Mouse (Mus musculus): ENCODE data around the gene Cd160. TPM values are rescaled to one million over a fixed set of nuclear protein-coding genes. Genes with fewer than 3 reads are reported as not detected.

Cd160 gene
- total and polyA plus RNA-seq, 2 experiments from 2014 or later = 0.06 TPM; not detected in 1

DNA sequence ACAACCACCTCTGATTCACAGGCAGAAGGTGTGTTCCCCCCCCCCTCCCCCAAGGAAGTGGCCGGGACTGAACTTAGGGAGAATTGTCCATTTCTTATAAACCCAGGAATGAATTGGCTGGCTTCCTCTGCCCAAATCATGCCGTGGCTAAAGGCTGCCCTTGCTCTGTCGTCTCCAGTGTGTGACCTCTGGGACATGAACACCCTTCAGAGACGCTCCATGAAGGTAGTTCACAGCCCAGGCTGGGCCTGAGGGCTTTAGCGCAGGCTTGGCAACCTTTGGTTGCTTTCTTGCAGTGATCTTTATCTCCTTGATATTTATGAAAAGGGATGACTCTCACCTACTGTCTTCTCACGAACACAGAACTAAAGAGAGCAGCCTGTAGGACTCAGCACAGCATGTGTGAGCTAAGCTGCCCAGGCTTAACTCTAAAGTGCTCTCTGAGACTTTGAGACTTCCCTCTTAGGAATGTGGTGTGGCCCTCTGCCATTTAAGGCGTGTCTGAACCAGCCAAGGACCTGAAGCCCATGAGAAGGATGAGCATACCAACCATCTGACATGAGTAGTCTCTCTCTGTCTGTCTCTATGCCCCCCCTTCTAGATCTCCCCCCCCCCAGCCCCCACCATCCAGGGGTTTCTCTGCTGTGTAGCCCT lies 15.4 kb downstream of the Cd160 start:
- DNase-seq (ENCODE audit: low spot score) = no peak
- Histone ChIP-seq H3K4me3 (ENCODE audit: low read depth, low read length) (no peak overlapping the region), H3K27me3 (ENCODE audit: insufficient read depth, low read length) (no peaks in the 10 kb centered on the region; the same call in 1 of the 2 replicates), H3K4me1 (ENCODE audit: insufficient read depth, low read length) (no peaks in the 10 kb centered on the region), H3K9me3 (ENCODE audit: low read length) (no peaks in the 10 kb centered on the region), H3K36me3 (ENCODE audit: insufficient read depth, low read length) (no peaks in the 10 kb centered on the region), H3K4me2 (ENCODE audit: low read depth, low read length, poor library complexity, severe bottlenecking) (no peak overlapping the region), H3K9ac (replicated peaks; ENCODE audit: low read length, poor library complexity, severe bottlenecking) (no peak overlapping the region), H3K27ac (ENCODE audit: low read depth, low read length) (no peak overlapping the region)
- no peak for ATAC-seq (ENCODE audit: low FRiP score)
- TF ChIP-seq CTCF (IDR thresholded peaks at IDR 0.05) = no peak
- WGBS = 63% methylated on average over 7 of the region's 7 CpGs

DNA sequence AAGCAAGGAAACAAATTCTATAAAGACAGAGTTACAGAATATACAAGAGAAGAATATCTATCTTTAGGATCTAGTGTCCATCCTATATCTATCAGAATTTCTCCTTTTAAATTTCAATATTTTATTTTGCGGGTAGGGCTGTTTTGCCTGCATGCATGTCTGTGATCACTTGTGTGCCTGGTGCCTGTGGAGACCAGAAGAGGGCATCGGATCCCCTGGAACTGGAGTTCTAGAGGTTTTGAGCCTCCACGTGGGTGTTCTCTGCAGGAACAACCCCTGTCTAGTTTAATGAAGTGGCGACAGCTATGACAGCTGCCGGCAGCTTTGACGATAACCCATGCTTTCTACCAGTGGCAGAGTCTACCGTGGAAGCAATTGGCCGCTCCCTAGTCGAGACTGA lies 16.0 kb downstream of the Cd160 start:
- no peaks in the 10 kb centered on the region for H3K36me3 ChIP-seq (ENCODE audit: insufficient read depth, low read length)
- no peaks in the 10 kb centered on the region for H3K9me3 ChIP-seq (ENCODE audit: low read length)
- H3K9ac ChIP-seq (replicated peaks; ENCODE audit: low read length, poor library complexity, severe bottlenecking) = no peak overlapping the region
- H3K27ac ChIP-seq (ENCODE audit: low read depth, low read length) = no peak overlapping the region
- peak; percentile 47 for DNase-seq (ENCODE audit: low spot score)
- H3K4me3 ChIP-seq (ENCODE audit: low read depth, low read length) = no peak overlapping the region
- peak; percentile 56; the same call in 1 of the 2 replicates for ATAC-seq (ENCODE audit: low FRiP score)
- TF ChIP-seq CTCF (IDR thresholded peaks at IDR 0.05) = peak; percentile 48
- no peaks in the 10 kb centered on the region for H3K4me1 ChIP-seq (ENCODE audit: insufficient read depth, low read length)
- no peaks in the 10 kb centered on the region; the same call in 1 of the 2 replicates for H3K27me3 ChIP-seq (ENCODE audit: insufficient read depth, low read length)
- 20% methylated on average over 9 of the region's 9 CpGs for WGBS
- H3K4me2 ChIP-seq (ENCODE audit: low read depth, low read length, poor library complexity, severe bottlenecking) = no peak overlapping the region; the same call in 1 of the 2 replicates

- no peak overlapping the region for H3K9ac ChIP-seq (replicated peaks; ENCODE audit: low read length, poor library complexity, severe bottlenecking)
- no peaks in the 10 kb centered on the region; the same call in 1 of the 2 replicates for H3K27me3 ChIP-seq (ENCODE audit: insufficient read depth, low read length)
- no peak overlapping the region for H3K27ac ChIP-seq (ENCODE audit: low read depth, low read length)
- no peak overlapping the region for H3K4me3 ChIP-seq (ENCODE audit: low read depth, low read length)
- WGBS = 47% methylated on average over 20 of the region's 20 CpGs
- no peaks in the 10 kb centered on the region for H3K36me3 ChIP-seq (ENCODE audit: insufficient read depth, low read length)
- peak; percentile 71 for TF ChIP-seq CTCF (IDR thresholded peaks at IDR 0.05)
- H3K4me2 ChIP-seq (ENCODE audit: low read depth, low read length, poor library complexity, severe bottlenecking) = no peak overlapping the region; the same call in 1 of the 2 replicates
- ATAC-seq (ENCODE audit: low FRiP score) (no peak), DNase-seq (ENCODE audit: low spot score) (peak; percentile 77)
- H3K9me3 ChIP-seq (ENCODE audit: low read length) = no peaks in the 10 kb centered on the region
- no peaks in the 10 kb centered on the region for H3K4me1 ChIP-seq (ENCODE audit: insufficient read depth, low read length)
These were observed 16.6 kb downstream of the Cd160 start for GRCm38 (mm10) chr3:96812395-96813091.

GRCm38 (mm10) chr3:96811232-96811631 lies 17.9 kb downstream of the Cd160 start:
- Histone ChIP-seq H3K27me3 (ENCODE audit: insufficient read depth, low read length) (no peaks in the 10 kb centered on the region; the same call in 1 of the 2 replicates), H3K4me3 (ENCODE audit: low read depth, low read length) (no peak overlapping the region), H3K36me3 (ENCODE audit: insufficient read depth, low read length) (no peaks in the 10 kb centered on the region), H3K9me3 (ENCODE audit: low read length) (no peaks in the 10 kb centered on the region), H3K27ac (ENCODE audit: low read depth, low read length) (no peak overlapping the region), H3K4me2 (ENCODE audit: low read depth, low read length, poor library complexity, severe bottlenecking) (no peak overlapping the region), H3K4me1 (ENCODE audit: insufficient read depth, low read length) (no peaks in the 10 kb centered on the region), H3K9ac (replicated peaks; ENCODE audit: low read length, poor library complexity, severe bottlenecking) (no peak overlapping the region)
- ATAC-seq (ENCODE audit: low FRiP score) (no peak), DNase-seq (ENCODE audit: low spot score) (no peak)
- no peak for TF ChIP-seq CTCF (IDR thresholded peaks at IDR 0.05)
- WGBS = 90% methylated on average over 3 of the region's 3 CpGs

DNA sequence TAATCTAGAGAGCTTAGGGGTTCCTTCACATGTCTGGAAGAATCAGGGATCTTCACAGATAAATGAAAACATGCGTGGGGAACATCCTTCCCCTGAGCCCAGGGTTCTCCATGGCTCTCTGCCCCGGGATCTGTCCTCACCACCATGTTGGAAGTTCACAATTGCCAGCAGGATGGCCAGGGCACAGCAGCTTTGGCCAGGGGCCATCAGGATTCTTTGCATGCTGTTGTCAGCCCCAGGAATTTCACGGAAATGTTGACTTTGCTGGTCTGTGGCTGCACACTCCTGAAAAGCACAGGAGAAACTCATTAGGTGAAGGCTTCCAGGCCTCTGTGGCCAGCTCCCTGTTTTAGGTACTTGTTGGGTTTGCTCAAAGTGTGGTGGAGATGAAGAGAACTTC lies 20.5 kb downstream of the Cd160 start:
- no peak for TF ChIP-seq CTCF (IDR thresholded peaks at IDR 0.05)
- Histone ChIP-seq H3K9me3 (ENCODE audit: low read length) (no peaks in the 10 kb centered on the region), H3K27ac (ENCODE audit: low read depth, low read length) (no peak overlapping the region), H3K36me3 (ENCODE audit: insufficient read depth, low read length) (no peaks in the 10 kb centered on the region), H3K9ac (replicated peaks; ENCODE audit: low read length, poor library complexity, severe bottlenecking) (no peak overlapping the region), H3K4me3 (ENCODE audit: low read depth, low read length) (no peak overlapping the region), H3K4me2 (ENCODE audit: low read depth, low read length, poor library complexity, severe bottlenecking) (no peak overlapping the region), H3K4me1 (ENCODE audit: insufficient read depth, low read length) (no peaks in the 10 kb centered on the region), H3K27me3 (ENCODE audit: insufficient read depth, low read length) (no peaks in the 10 kb centered on the region; the same call in 1 of the 2 replicates)
- DNase-seq (ENCODE audit: low spot score) (no peak), ATAC-seq (ENCODE audit: low FRiP score) (no peak)
- WGBS = 74% methylated on average over 3 of the region's 3 CpGs

GRCm38 (mm10) chr3:96808136-96808535 lies 21.0 kb downstream of the Cd160 start:
- H3K27ac ChIP-seq (ENCODE audit: low read depth, low read length) = no peak overlapping the region
- H3K4me3 ChIP-seq (ENCODE audit: low read depth, low read length) = no peak overlapping the region
- H3K4me2 ChIP-seq (ENCODE audit: low read depth, low read length, poor library complexity, severe bottlenecking) = no peak overlapping the region
- WGBS = 68% methylated on average over 3 of the region's 3 CpGs
- no peaks in the 10 kb centered on the region; the same call in 1 of the 2 replicates for H3K27me3 ChIP-seq (ENCODE audit: insufficient read depth, low read length)
- no peaks in the 10 kb centered on the region for H3K36me3 ChIP-seq (ENCODE audit: insufficient read depth, low read length)
- no peak for TF ChIP-seq CTCF (IDR thresholded peaks at IDR 0.05)
- no peak overlapping the region for H3K9ac ChIP-seq (replicated peaks; ENCODE audit: low read length, poor library complexity, severe bottlenecking)
- H3K4me1 ChIP-seq (ENCODE audit: insufficient read depth, low read length) = no peaks in the 10 kb centered on the region
- ATAC-seq (ENCODE audit: low FRiP score) = no peak
- DNase-seq (ENCODE audit: low spot score) = no peak
- no peaks in the 10 kb centered on the region for H3K9me3 ChIP-seq (ENCODE audit: low read length)
